Mouse (Mus musculus): ENCODE results near the gene Gm49366. TPM values are rescaled to one million over a fixed set of nuclear protein-coding genes. Genes with fewer than 3 reads are reported as not detected.
"Not testable (repeated sequence)": the region's sequence is repeated elsewhere in the genome, so short reads cannot be mapped to it uniquely, and the experiment has no call there.

The Gm49366 gene
- total and polyA plus RNA-seq, 3 experiments = not detected

DNA sequence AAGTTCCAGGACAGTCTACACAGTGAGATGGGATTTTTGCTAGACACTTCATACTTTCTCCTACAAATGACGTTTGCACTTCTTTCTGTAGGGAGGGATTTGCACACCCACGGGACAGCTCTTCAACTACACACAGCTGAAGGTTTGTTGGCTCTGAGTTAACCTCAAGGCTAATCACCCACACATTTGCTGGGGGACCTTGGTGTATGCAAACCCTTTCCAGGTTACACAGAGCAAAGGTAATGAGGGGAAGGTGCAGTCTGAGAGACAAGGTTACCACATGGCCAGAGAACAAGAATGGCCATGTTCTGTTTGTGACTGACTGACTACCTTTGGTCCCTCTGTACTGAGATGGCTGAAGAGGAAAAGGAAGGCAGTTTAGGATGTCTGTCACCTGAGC lies 45.1 kb downstream of the Gm49366 start:
- no peaks in the 10 kb centered on the region for H3K9me3 ChIP-seq (replicated peaks; ENCODE audit: low read length)
- no peak for DNase-seq (ENCODE audit: extremely low read depth)
- H3K27me3 ChIP-seq (replicated peaks) = peaks cover 3% of the 10 kb centered on the region
- dilution Hi-C loops (cut with MboI; ENCODE audit: extremely low pct_ligation_motif_present, extremely low pct_unique_long_range_greater_than_20kb, low sequenced_read_pairs) = no loop called here
- H3K36me3 ChIP-seq (replicated peaks in 1 of 2; ENCODE audit: control insufficient read depth in 1 of 2, insufficient read depth in 1 of 2, low read length in 1 of 2) = no peaks in the 10 kb centered on the region
- H3K4me1 ChIP-seq (ENCODE audit: control insufficient read depth in 1 of 2, insufficient read depth in 2 of 2) = no peaks in the 10 kb centered on the region
- in situ Hi-C loops (cut with MboI; ENCODE audit: low pct_ligation_motif_present, low pct_unique_long_range_greater_than_20kb, low sequenced_read_pairs) = no loop called here
- no peak overlapping the region for H3K27ac ChIP-seq (ENCODE audit: insufficient read depth, low read depth)
- no peaks in the 10 kb centered on the region for H3K79me2 ChIP-seq (replicated peaks; ENCODE audit: control insufficient read depth, extremely low read depth, insufficient read depth, poor library complexity, severe bottlenecking)
- H3K9ac ChIP-seq (ENCODE audit: insufficient read depth, low read depth) = no peak overlapping the region
- no peak for TF ChIP-seq SIN3A (IDR thresholded peaks at IDR 0.05; ENCODE audit: low read length)
- no peak for TF ChIP-seq MXI1 (IDR thresholded peaks at IDR 0.05; ENCODE audit: low read depth, low read length)
- no peak for TF ChIP-seq PAX5 (IDR thresholded peaks at IDR 0.05; ENCODE audit: low read length)
- TF ChIP-seq CHD2 (IDR thresholded peaks at IDR 0.05; ENCODE audit: low read length) = no peak
- TF ChIP-seq ELF1 (IDR thresholded peaks at IDR 0.05; ENCODE audit: low read depth, low read length) = no peak
- no peak for TF ChIP-seq USF1 (IDR thresholded peaks at IDR 0.05; ENCODE audit: low read depth, low read length)
- H3K4me2 ChIP-seq (ENCODE audit: insufficient read depth, low read depth, poor library complexity, severe bottlenecking) = no peak overlapping the region
- no peak overlapping the region for H3K4me3 ChIP-seq (replicated peaks in 1 of 3; ENCODE audit: low read depth in 2 of 3, low read length in 2 of 3, poor library complexity in 1 of 3)

- dilution Hi-C loops (cut with MboI; ENCODE audit: extremely low pct_ligation_motif_present, extremely low pct_unique_long_range_greater_than_20kb, low sequenced_read_pairs) (no loop called here), in situ Hi-C loops (cut with MboI; ENCODE audit: low pct_ligation_motif_present, low pct_unique_long_range_greater_than_20kb, low sequenced_read_pairs) (no loop called here)
- Histone ChIP-seq H3K4me2 (ENCODE audit: insufficient read depth, low read depth, poor library complexity, severe bottlenecking) (no peak overlapping the region), H3K4me3 (replicated peaks in 1 of 3; ENCODE audit: low read depth in 2 of 3, low read length in 2 of 3, poor library complexity in 1 of 3) (no peak overlapping the region), H3K36me3 (replicated peaks in 1 of 2; ENCODE audit: control insufficient read depth in 1 of 2, insufficient read depth in 1 of 2, low read length in 1 of 2) (no peaks in the 10 kb centered on the region), H3K9me3 (replicated peaks; ENCODE audit: low read length) (no peaks in the 10 kb centered on the region), H3K27me3 (replicated peaks) (peaks cover 3% of the 10 kb centered on the region), H3K4me1 (ENCODE audit: control insufficient read depth in 1 of 2, insufficient read depth in 2 of 2) (no peaks in the 10 kb centered on the region), H3K79me2 (replicated peaks; ENCODE audit: control insufficient read depth, extremely low read depth, insufficient read depth, poor library complexity, severe bottlenecking) (no peaks in the 10 kb centered on the region), H3K27ac (ENCODE audit: insufficient read depth, low read depth) (no peak overlapping the region), H3K9ac (ENCODE audit: insufficient read depth, low read depth) (no peak overlapping the region)
- DNase-seq (ENCODE audit: extremely low read depth) = no peak
- TF ChIP-seq MEF2A (IDR thresholded peaks at IDR 0.05; ENCODE audit: borderline replicate concordance, low read depth, low read length) = no peak
- no peak for TF ChIP-seq ELF1 (IDR thresholded peaks at IDR 0.05; ENCODE audit: low read depth, low read length)
- TF ChIP-seq NRF1 (IDR thresholded peaks at IDR 0.05; ENCODE audit: low read depth, low read length) = no peak
These were observed 45.8 kb downstream of the Gm49366 start for GRCm38 (mm10) chr12:84084581-84084980.

DNA sequence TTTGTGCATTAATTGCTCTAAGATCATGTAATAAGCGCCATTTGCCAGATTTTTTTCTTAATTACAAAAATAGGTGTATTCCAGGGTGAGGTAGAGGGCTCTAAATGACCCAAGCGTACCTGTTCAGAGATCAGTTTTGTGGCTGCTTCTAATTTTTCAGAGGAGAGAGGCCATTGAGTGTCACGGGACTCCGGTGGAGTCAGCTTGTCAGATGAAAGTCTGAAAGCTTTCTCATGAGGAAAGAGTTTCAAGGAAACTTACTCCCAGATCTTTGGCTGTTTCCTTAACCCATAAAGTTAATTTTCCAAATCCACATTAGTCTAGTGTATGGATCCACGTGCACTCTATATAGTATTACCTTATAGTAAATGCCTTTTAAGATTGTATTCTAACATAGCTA lies 55.9 kb downstream of the Gm49366 start:
- H3K9me3 ChIP-seq (replicated peaks; ENCODE audit: low read length); H3K4me2 ChIP-seq (ENCODE audit: insufficient read depth, low read depth, poor library complexity, severe bottlenecking); H3K27me3 ChIP-seq (replicated peaks); H3K36me3 ChIP-seq (replicated peaks in 1 of 2; ENCODE audit: control insufficient read depth in 1 of 2, insufficient read depth in 1 of 2, low read length in 1 of 2); in situ Hi-C loops (cut with MboI; ENCODE audit: low pct_ligation_motif_present, low pct_unique_long_range_greater_than_20kb, low sequenced_read_pairs); DNase-seq (ENCODE audit: extremely low read depth); dilution Hi-C loops (cut with MboI; ENCODE audit: extremely low pct_ligation_motif_present, extremely low pct_unique_long_range_greater_than_20kb, low sequenced_read_pairs); H3K4me3 ChIP-seq (replicated peaks in 1 of 3; ENCODE audit: low read depth in 2 of 3, low read length in 2 of 3, poor library complexity in 1 of 3); H3K4me1 ChIP-seq (ENCODE audit: control insufficient read depth in 1 of 2, insufficient read depth in 2 of 2); H3K27ac ChIP-seq (ENCODE audit: insufficient read depth, low read depth); H3K79me2 ChIP-seq (replicated peaks; ENCODE audit: control insufficient read depth, extremely low read depth, insufficient read depth, poor library complexity, severe bottlenecking); H3K9ac ChIP-seq (ENCODE audit: insufficient read depth, low read depth): not testable (repeated sequence)

Measured in CH12.LX (cell line).